Mouse (Mus musculus): ENCODE measurements around the gene Atxn1.

- TF ChIP-seq CTCF (IDR thresholded peaks at IDR 0.05; ENCODE audit: low read depth, low read length), result no peak
- TF ChIP-seq TAL1 (conservative IDR thresholded peaks at IDR 0.05; ENCODE audit: low read depth, low read length), result no peak
- no peak for TF ChIP-seq GATA1 (IDR thresholded peaks at IDR 0.05; ENCODE audit: borderline replicate concordance, low read length)
- TF ChIP-seq POLR2AphosphoS5 (IDR thresholded peaks at IDR 0.05; ENCODE audit: insufficient replicate concordance, low read depth, low read length), result no peak
- TF ChIP-seq GATA2 (IDR thresholded peaks at IDR 0.05; ENCODE audit: borderline replicate concordance, low read depth, low read length), result no peak
Observed at GRCm38 (mm10) chr13:45693534-45693933, 271.3 kb downstream of the Atxn1 start.
